8 mouse cellular contexts compared by ENCODE assay signal in the genomic region with DNA sequence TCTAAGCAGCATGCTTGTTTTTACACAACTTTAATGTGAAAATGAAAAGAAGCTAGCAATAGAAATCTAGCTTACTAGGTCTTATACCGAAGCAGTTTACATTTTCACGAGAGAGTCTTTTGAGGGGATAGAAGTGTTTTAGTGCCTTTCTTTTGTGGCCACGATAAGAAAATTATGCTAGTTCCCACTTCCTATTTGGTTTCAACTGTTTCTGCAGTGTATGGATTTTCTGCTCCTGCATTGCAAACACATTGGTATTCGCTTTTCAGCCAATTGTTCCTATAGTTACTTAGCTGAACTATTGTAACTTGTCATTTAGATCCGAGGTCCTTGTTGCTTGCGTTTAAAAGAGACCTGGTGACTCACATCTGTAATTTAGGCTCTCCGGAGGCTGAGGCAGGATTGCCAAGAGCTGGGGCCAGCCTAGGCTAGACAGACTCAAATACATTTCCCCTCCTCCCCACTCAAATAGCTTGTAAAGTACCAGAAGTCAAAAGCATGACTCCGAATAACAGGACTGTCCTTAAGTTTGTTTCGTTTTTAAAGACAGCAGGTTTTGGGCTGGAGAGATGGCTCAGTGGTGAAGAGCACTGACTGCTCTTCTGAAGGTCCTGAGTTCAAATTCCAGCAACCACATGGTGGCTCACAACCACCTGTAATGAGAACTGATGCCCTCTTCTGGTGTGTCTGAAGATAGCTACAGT. TPM values are rescaled to one million over a fixed set of nuclear protein-coding genes. Genes with fewer than 3 reads are reported as not detected.
DNase-seq lines count a peak whose midpoint lies in the region; ATAC-seq and TF ChIP-seq lines count a peak whose summit lies in the region.

No protein-coding gene starts in this region.

- H3K4me3 ChIP-seq in layer of hippocampus, adult 2 months, result peak overlapping the region; percentile 65
- peak overlapping the region; percentile 32 for H3K4me3 ChIP-seq in brown adipose tissue, adult 24 weeks (ENCODE audit: insufficient read depth, low read depth, low read length)
- H3K4me3 ChIP-seq in hindbrain, embryonic 15.5 days, result peak overlapping the region; percentile 77
- H3K4me3 ChIP-seq in midbrain, embryonic 16.5 days (ENCODE audit: low read depth, low read length), result peak overlapping the region; percentile 82

- H3K9ac ChIP-seq in hindbrain, embryonic 15.5 days, result peak overlapping the region; percentile 23
- peak overlapping the region; percentile 98 for H3K9ac ChIP-seq in midbrain, embryonic 16.5 days (ENCODE audit: low read depth, low read length)

- peaks cover 15% of the 10 kb centered on the region; the same call in 1 of the 2 replicates for H3K4me1 ChIP-seq in brown adipose tissue, adult 24 weeks (ENCODE audit: control insufficient read depth, insufficient read depth, insufficient read length, low read length)
- peaks cover 36% of the 10 kb centered on the region for H3K4me1 ChIP-seq in hindbrain, embryonic 15.5 days (replicated peaks)
- H3K4me1 ChIP-seq in midbrain, embryonic 16.5 days (ENCODE audit: control insufficient read depth, insufficient read depth, low read length), result peaks cover 24% of the 10 kb centered on the region

- H3K36me3 ChIP-seq in hindbrain, embryonic 15.5 days, result no peaks in the 10 kb centered on the region
- H3K36me3 ChIP-seq in midbrain, embryonic 16.5 days (ENCODE audit: control insufficient read depth, insufficient read depth, low read length), result no peaks in the 10 kb centered on the region

- DNase-seq in layer of hippocampus, adult 2 months (ENCODE audit: low spot score in 2 of 2), result no peak
- DNase-seq in layer of hippocampus, adult 18-20 months (ENCODE audit: low spot score in 2 of 2), result no peak
- no peak for DNase-seq in kidney, postnatal 25 days
- no peak for DNase-seq in ovary, postnatal 36 days (ENCODE audit: low spot score)
- DNase-seq in cerebellum, postnatal 14 days, result no peak

- H3K4me2 ChIP-seq in hindbrain, embryonic 15.5 days, result peak overlapping the region; percentile 75
- H3K4me2 ChIP-seq in midbrain, embryonic 16.5 days (ENCODE audit: low read length), result peak overlapping the region; percentile 69

- H3K27me3 ChIP-seq in hindbrain, embryonic 15.5 days, result no peaks in the 10 kb centered on the region
- H3K27me3 ChIP-seq in midbrain, embryonic 16.5 days (ENCODE audit: control insufficient read depth, insufficient read depth, low read depth, low read length), result no peaks in the 10 kb centered on the region

- WGBS in hindbrain, embryonic 15.5 days, result 33% methylated on average over 9 of the region's 9 CpGs
- WGBS in midbrain, embryonic 16.5 days, result 33% methylated on average over 9 of the region's 9 CpGs

- no peak for ATAC-seq in hindbrain, embryonic 15.5 days (ENCODE audit: low FRiP score, low read depth)
- no peak for ATAC-seq in midbrain, embryonic 16.5 days

- H3K9me3 ChIP-seq in hindbrain, embryonic 15.5 days, result no peaks in the 10 kb centered on the region
- no peaks in the 10 kb centered on the region for H3K9me3 ChIP-seq in midbrain, embryonic 16.5 days (replicated peaks; ENCODE audit: control insufficient read depth, low read length, poor library complexity, severe bottlenecking)

- TF ChIP-seq CTCF in layer of hippocampus, adult 2 months (conservative IDR thresholded peaks at IDR 0.05), result peak; percentile 48

- H3K27ac ChIP-seq in layer of hippocampus, adult 2 months, result peak overlapping the region; percentile 99
- peak overlapping the region; percentile 59 for H3K27ac ChIP-seq in brown adipose tissue, adult 24 weeks (replicated peaks; ENCODE audit: low read depth, low read length)
- peak overlapping the region; percentile 100 for H3K27ac ChIP-seq in hindbrain, embryonic 15.5 days (replicated peaks)
- H3K27ac ChIP-seq in midbrain, embryonic 16.5 days (ENCODE audit: low read length), result peak overlapping the region; percentile 100

RNA-seq across cellular contexts. Expression of a gene that starts 0.6 kb away (rescaled TPM):
- total RNA-seq in layer of hippocampus, adult 2 months (2021), result 10 to 100 TPM; 11.6 to 12.8 TPM
- 10 to 100 TPM; 11.8 to 13.2 TPM for total RNA-seq in layer of hippocampus, adult 18-20 months (2021)
- not detected in 2 replicates for polyA plus RNA-seq in brown adipose tissue, adult 24 weeks (2012; ENCODE audit: insufficient read depth, insufficient read length, missing spikeins)
- polyA plus RNA-seq in hindbrain, embryonic 15.5 days (2015; fragmentation: Nextera tagmentation; extraction: Ambion mirVana), result 0.43 and 0.52 TPM in 2 replicates
- 0.68 and 0.70 TPM in 2 replicates for polyA plus RNA-seq in midbrain, embryonic 16.5 days (2015; fragmentation: Nextera tagmentation; extraction: Ambion mirVana)

RNA-seq across cellular contexts. Expression of a gene that starts 3.2 kb away (rescaled TPM):
- 10 to 100 TPM; 69.6 to 72.3 TPM for total RNA-seq in layer of hippocampus, adult 2 months (2021)
- total RNA-seq in layer of hippocampus, adult 18-20 months (2021), result 10 to 100 TPM; 64.1 to 73.0 TPM
- 53.0 and 64.2 TPM in 2 replicates for polyA plus RNA-seq in brown adipose tissue, adult 24 weeks (2012; ENCODE audit: insufficient read depth, insufficient read length, missing spikeins)
- 106 and 109 TPM in 2 replicates for polyA plus RNA-seq in hindbrain, embryonic 15.5 days (2015; fragmentation: Nextera tagmentation; extraction: Ambion mirVana)
- 106 and 119 TPM in 2 replicates for polyA plus RNA-seq in midbrain, embryonic 16.5 days (2015; fragmentation: Nextera tagmentation; extraction: Ambion mirVana)

RNA-seq across cellular contexts. Expression of a gene that starts 22.6 kb away (rescaled TPM):
- 1 to 10 TPM; 3.8 to 5.4 TPM for total RNA-seq in layer of hippocampus, adult 2 months (2021)
- total RNA-seq in layer of hippocampus, adult 18-20 months (2021), result 1 to 10 TPM; 2.6 to 3.0 TPM
- polyA plus RNA-seq in brown adipose tissue, adult 24 weeks (2012; ENCODE audit: insufficient read depth, insufficient read length, missing spikeins), result not detected in 2 replicates
- polyA plus RNA-seq in hindbrain, embryonic 15.5 days (2015; fragmentation: Nextera tagmentation; extraction: Ambion mirVana), result 1.2 and 1.3 TPM in 2 replicates
- 0.85 and 1.1 TPM in 2 replicates for polyA plus RNA-seq in midbrain, embryonic 16.5 days (2015; fragmentation: Nextera tagmentation; extraction: Ambion mirVana)

RNA-seq across cellular contexts. Expression of a gene that starts 23.2 kb away (rescaled TPM):
- 100 to 1,000 TPM; 134 to 138 TPM for total RNA-seq in layer of hippocampus, adult 2 months (2021)
- total RNA-seq in layer of hippocampus, adult 18-20 months (2021), result 100 to 1,000 TPM; 136 to 141 TPM
- polyA plus RNA-seq in brown adipose tissue, adult 24 weeks (2012; ENCODE audit: insufficient read depth, insufficient read length, missing spikeins), result 21.2 and 23.2 TPM in 2 replicates
- polyA plus RNA-seq in hindbrain, embryonic 15.5 days (2015; fragmentation: Nextera tagmentation; extraction: Ambion mirVana), result 72.3 and 78.4 TPM in 2 replicates
- polyA plus RNA-seq in midbrain, embryonic 16.5 days (2015; fragmentation: Nextera tagmentation; extraction: Ambion mirVana), result 74.2 and 80.5 TPM in 2 replicates

RNA-seq across cellular contexts. Expression of a gene that starts 23.3 kb away (rescaled TPM):
- under 1 TPM; 0.36 to 0.54 TPM for total RNA-seq in layer of hippocampus, adult 2 months (2021)
- total RNA-seq in layer of hippocampus, adult 18-20 months (2021), result under 1 TPM; 0.53 to 0.57 TPM
- not detected in 2 replicates for polyA plus RNA-seq in brown adipose tissue, adult 24 weeks (2012; ENCODE audit: insufficient read depth, insufficient read length, missing spikeins)
- polyA plus RNA-seq in hindbrain, embryonic 15.5 days (2015; fragmentation: Nextera tagmentation; extraction: Ambion mirVana), result 0.17 and 0.22 TPM in 2 replicates
- 0.69 and 0.71 TPM in 2 replicates for polyA plus RNA-seq in midbrain, embryonic 16.5 days (2015; fragmentation: Nextera tagmentation; extraction: Ambion mirVana)

Comparison
In these comparisons a context has a peak if more than half of its experiments do, and no peak if none do; other contexts are left out.
1. H3K4me3 ChIP-seq: peak in every context shown above with its lines; median percentile 82 in midbrain, embryonic 16.5 days; 77 in hindbrain, embryonic 15.5 days; 65 in layer of hippocampus, adult 2 months; 32 in brown adipose tissue, adult 24 weeks.